8 mouse cellular contexts compared by ENCODE assay signal in the genomic region with DNA sequence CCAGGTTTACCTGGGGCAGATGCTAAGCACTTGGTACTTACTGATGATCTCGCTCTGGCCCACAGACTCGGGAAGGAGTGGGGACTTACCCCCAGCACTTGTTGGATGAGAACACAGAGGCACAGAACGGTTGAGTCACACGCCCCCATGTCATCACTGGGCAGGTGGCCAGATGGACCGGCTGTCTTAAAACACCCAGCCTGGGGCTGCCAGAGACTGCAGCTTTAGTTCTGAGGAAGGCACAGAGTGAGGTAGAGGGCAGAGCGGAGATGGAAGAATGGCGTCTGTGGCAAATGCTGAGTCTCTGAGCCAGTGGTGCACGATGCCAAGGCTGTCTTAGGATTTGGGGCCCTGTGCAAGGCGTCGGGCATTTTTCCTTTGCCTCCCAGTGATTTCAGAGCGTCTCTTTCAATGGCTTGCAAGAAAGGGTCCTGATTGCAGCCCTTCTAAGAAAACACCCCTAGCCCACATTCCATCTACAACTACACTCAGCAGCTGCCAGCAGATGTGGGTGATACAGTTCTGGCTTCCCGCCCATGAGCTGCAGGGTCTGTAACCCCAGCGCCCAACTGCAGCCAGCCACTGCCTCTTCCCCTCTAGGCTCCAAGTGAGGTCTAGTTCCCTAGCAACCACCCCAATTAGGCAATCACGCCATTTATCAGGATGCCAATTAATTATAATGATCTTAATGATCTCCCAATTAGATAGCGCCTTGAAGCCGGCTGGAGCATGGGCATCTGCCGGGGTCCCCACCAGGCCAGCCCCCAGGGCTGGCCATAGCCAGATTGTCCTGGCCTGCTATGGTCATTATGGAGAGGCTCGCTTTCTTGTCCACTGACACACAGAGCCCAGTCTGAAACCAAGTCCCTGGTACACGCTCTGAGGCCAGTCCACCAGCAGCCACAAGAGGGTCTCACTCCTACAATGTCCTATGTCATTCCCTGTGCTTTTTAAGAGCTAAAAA. TPM values are rescaled to one million over a fixed set of nuclear protein-coding genes. Genes with fewer than 3 reads are reported as not detected.
A peak's percentile ranks its signal among the peaks of the same experiment; 100 is the strongest.
DNase-seq lines count a peak whose midpoint lies in the region; ATAC-seq and TF ChIP-seq lines count a peak whose summit lies in the region.

No protein-coding gene starts in this region.

- no peaks in the 10 kb centered on the region for H3K9me3 ChIP-seq in forebrain, embryonic 13.5 days (replicated peaks)
- no peaks in the 10 kb centered on the region for H3K9me3 ChIP-seq in heart, embryonic 13.5 days
- no peaks in the 10 kb centered on the region for H3K9me3 ChIP-seq in lung, postnatal 0 days (ENCODE audit: low read length)

- WGBS in forebrain, embryonic 13.5 days = 27% methylated on average over 19 of the region's 19 CpGs
- WGBS in heart, embryonic 13.5 days = 46% methylated on average over 19 of the region's 19 CpGs
- 50% methylated on average over 19 of the region's 19 CpGs for WGBS in lung, postnatal 0 days

- ATAC-seq in forebrain, embryonic 13.5 days = peak; percentile 74
- no peak for ATAC-seq in heart, embryonic 13.5 days (ENCODE audit: extremely low read depth, insufficient number of reproducible peaks, low FRiP score, low TSS enrichment)
- ATAC-seq in lung, postnatal 0 days = peak; percentile 44
- ATAC-seq in activated CD4-positive, CD25-positive, alpha-beta regulatory T cell, adult 4 months = no peak

- H3K4me3 ChIP-seq in forebrain, embryonic 13.5 days = 0 out of 2 replicates have a peak overlapping the region, but pooled peaks have one; percentile 1
- H3K4me3 ChIP-seq in heart, embryonic 13.5 days = no peak overlapping the region
- no peak overlapping the region for H3K4me3 ChIP-seq in lung, postnatal 0 days (ENCODE audit: low read depth, low read length)

- H3K4me2 ChIP-seq in forebrain, embryonic 13.5 days = peak overlapping the region; percentile 98
- peak overlapping the region; percentile 82 for H3K4me2 ChIP-seq in heart, embryonic 13.5 days
- H3K4me2 ChIP-seq in lung, postnatal 0 days (replicated peaks; ENCODE audit: low read depth, low read length) = no peak overlapping the region

- peaks cover 22% of the 10 kb centered on the region for H3K27me3 ChIP-seq in forebrain, embryonic 13.5 days
- no peaks in the 10 kb centered on the region for H3K27me3 ChIP-seq in heart, embryonic 13.5 days (replicated peaks)
- H3K27me3 ChIP-seq in lung, postnatal 0 days (replicated peaks; ENCODE audit: insufficient read depth, low read length) = peaks cover 10% of the 10 kb centered on the region; the same call in 1 of the 2 replicates

- H3K4me1 ChIP-seq in forebrain, embryonic 13.5 days = peaks cover 82% of the 10 kb centered on the region
- H3K4me1 ChIP-seq in heart, embryonic 13.5 days = peaks cover 81% of the 10 kb centered on the region
- peaks cover 29% of the 10 kb centered on the region for H3K4me1 ChIP-seq in lung, postnatal 0 days (ENCODE audit: insufficient read depth, low read depth, low read length)

- TF ChIP-seq EP300 in lung, postnatal 0 days (IDR thresholded peaks at IDR 0.05) = no peak

- TF ChIP-seq CTCF in lung, postnatal 0 days (IDR thresholded peaks at IDR 0.05) = peak; percentile 29; the same call in 1 of the 2 replicates

- H3K27ac ChIP-seq in forebrain, embryonic 13.5 days = peak overlapping the region; percentile 81
- H3K27ac ChIP-seq in heart, embryonic 13.5 days (replicated peaks) = peak overlapping the region; percentile 51
- H3K27ac ChIP-seq in lung, postnatal 0 days (ENCODE audit: low read length) = no peak overlapping the region

- H3K36me3 ChIP-seq in forebrain, embryonic 13.5 days (ENCODE audit: poor library complexity, severe bottlenecking) = no peaks in the 10 kb centered on the region
- no peaks in the 10 kb centered on the region for H3K36me3 ChIP-seq in heart, embryonic 13.5 days
- no peaks in the 10 kb centered on the region for H3K36me3 ChIP-seq in lung, postnatal 0 days (ENCODE audit: insufficient read depth, low read length)

- peak overlapping the region; percentile 30 for H3K9ac ChIP-seq in forebrain, embryonic 13.5 days
- H3K9ac ChIP-seq in heart, embryonic 13.5 days = peak overlapping the region; percentile 96
- H3K9ac ChIP-seq in lung, postnatal 0 days (replicated peaks; ENCODE audit: low read depth) = no peak overlapping the region

- DNase-seq in 3134 (ENCODE audit: extremely low read depth, insufficient read length, low spot score) = peak; percentile 78
- peak; percentile 94 to 95 for DNase-seq in adrenal gland, postnatal 36 days
- peak; percentile 88 to 90 for DNase-seq in layer of hippocampus, adult 8-10 months (ENCODE audit: low spot score in 2 of 2)
- peak; percentile 85 for DNase-seq in lung, postnatal 0 days (ENCODE audit: low spot score)
- peak; percentile 85 for DNase-seq in right cerebral cortex, postnatal 36 days (ENCODE audit: low spot score in 2 of 2)

RNA-seq across cellular contexts. Expression of a gene that starts 3.7 kb away (rescaled TPM):
- 100 to 1,000 TPM in 1 of 2 experiments, 10 to 100 TPM in 1; 51.6 to 117 TPM for total RNA-seq in adrenal gland, postnatal 36 days (2021)
- 25.3 and 28.9 TPM in 2 replicates for polyA plus RNA-seq in forebrain, embryonic 13.5 days (2015; fragmentation: Nextera tagmentation; extraction: Ambion mirVana)
- polyA plus RNA-seq in heart, embryonic 13.5 days (2015; fragmentation: Nextera tagmentation; extraction: Ambion mirVana) = 87.6 and 91.3 TPM in 2 replicates
- total RNA-seq in layer of hippocampus, adult 8-10 months (2022) = 100 to 1,000 TPM; 103 to 126 (median 119) TPM
- polyA plus RNA-seq in lung, postnatal 0 days (2015; fragmentation: Nextera tagmentation; extraction: Ambion mirVana) = 10.8 and 13.6 TPM in 2 replicates
- polyA plus RNA-seq in activated CD4-positive, CD25-positive, alpha-beta regulatory T cell, adult 4 months (2017; shearing (Covaris generic)) = 1 to 10 TPM; 1.3 to 1.5 TPM

Comparison
In these comparisons a context has a peak if more than half of its experiments do, and no peak if none do; other contexts are left out.
1. ATAC-seq: peak in forebrain, embryonic 13.5 days (single experiment) and lung, postnatal 0 days (single experiment); none in heart, embryonic 13.5 days (single experiment) and activated CD4-positive, CD25-positive, alpha-beta regulatory T cell, adult 4 months (single experiment).
2. Peak in every context shown above with its lines, with median percentiles within 50 percentile points of each other: DNase-seq.